Mouse (Mus musculus): ENCODE measurements around the gene Galnt12.

The Galnt12 gene

GRCm38 (mm10) chr4:47151553-47152183 lies 60.0 kb downstream of the Galnt12 start:
- no peak for DNase-seq (ENCODE audit: low read depth)

DNA sequence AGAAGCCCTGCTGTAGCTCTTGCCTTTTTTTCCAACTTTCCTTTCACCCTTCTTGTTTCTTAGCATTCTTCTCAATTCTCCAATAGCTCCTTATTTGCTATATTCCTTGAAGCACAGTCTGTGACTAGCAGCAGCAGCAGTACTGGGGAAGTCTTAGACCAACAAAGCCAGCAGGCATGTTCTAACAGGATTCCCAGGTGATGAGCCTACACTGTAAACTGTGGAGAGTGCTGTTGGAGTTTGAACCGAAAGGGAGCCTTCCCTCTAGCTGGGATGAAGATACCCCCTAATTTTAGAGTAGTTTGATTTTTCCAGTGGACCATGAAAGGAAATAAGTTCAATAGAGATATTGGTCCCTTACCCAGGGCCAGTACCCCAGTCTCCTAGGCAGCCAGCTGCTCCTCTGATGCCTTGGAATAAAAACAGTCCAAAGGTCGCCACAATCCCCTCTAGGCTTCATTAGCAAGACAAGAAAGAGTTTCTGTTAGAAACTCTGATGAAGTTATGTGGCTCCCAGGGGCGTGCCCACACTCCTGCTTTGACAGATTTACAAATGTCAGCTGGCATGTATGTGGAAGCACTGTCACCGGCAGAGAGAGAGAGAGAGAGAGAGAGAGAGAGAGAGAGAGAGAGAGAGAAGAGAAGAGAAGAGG lies 69.5 kb downstream of the Galnt12 start:
- no peak for DNase-seq (ENCODE audit: low read depth)

- no peak for DNase-seq (ENCODE audit: low read depth)
These were observed 70.3 kb downstream of the Galnt12 start for GRCm38 (mm10) chr4:47161756-47162587.

GRCm38 (mm10) chr4:47172314-47172713 lies 80.6 kb downstream of the Galnt12 start:
- DNase-seq (ENCODE audit: low read depth): no peak

Data from c-Kit-positive CD71-positive TER-119-negative erythroid progenitor cells, embryonic 14.5 days (primary cell).